8 mouse cellular contexts compared by ENCODE assay signal in the genomic region with DNA sequence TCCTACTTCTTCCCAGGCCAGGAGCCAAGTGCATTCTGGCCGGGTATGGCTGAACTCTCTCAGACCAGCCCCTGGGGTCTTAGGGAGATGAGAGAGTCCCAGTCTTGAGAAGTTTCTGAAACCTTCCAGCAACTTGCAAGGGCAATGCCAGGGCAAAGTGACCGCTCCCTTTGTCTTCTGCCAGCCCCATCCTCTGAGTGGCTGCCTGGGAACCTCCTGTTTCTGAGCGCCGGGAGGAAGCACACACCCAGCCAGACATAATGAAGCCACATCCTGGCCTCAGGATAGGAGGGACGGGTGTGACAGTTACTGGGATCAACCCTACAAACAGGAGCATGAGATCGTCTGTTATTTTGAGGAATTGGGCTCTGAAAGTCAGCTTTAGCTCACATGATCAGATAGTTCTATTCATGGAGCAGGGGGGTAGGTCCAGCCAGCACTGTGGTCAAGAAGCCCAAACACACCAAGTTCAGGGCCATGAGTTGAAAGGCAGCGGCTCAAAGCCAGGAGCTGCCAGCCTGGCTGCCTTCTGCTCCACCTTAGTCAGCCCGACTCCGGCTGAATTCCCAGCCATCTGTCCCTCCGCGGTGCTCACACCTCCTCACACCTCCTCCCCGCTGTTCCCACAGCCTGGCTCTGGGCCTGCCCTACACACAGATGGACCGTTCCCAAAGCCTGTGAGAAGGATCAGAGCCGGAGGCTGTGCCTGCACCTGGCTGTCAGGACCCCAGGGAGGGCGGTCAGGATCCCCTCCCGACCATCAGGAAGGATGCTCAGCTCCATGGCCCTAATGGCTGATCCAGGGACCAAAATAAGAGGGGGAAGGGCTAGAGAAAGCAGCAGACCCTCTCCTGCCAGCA. TPM values are rescaled to one million over a fixed set of nuclear protein-coding genes. Genes with fewer than 3 reads are reported as not detected.
A peak's percentile ranks its signal among the peaks of the same experiment; 100 is the strongest.
DNase-seq lines count a peak whose midpoint lies in the region; ATAC-seq lines count a peak whose summit lies in the region.

No protein-coding gene starts in this region.

- H3K9me3 ChIP-seq in hindbrain, embryonic 13.5 days: no peaks in the 10 kb centered on the region

- H3K4me1 ChIP-seq in hindbrain, embryonic 13.5 days (replicated peaks): peaks cover 82% of the 10 kb centered on the region

- peak overlapping the region; percentile 90 for H3K4me2 ChIP-seq in hindbrain, embryonic 13.5 days

- H3K27ac ChIP-seq in hindbrain, embryonic 13.5 days: peak overlapping the region; percentile 99

- H3K9ac ChIP-seq in hindbrain, embryonic 13.5 days: peak overlapping the region; percentile 94

- peaks cover 15% of the 10 kb centered on the region for H3K36me3 ChIP-seq in hindbrain, embryonic 13.5 days

- DNase-seq in ES-CJ7 (ENCODE audit: low read depth, low spot score): peak; percentile 36
- peak; percentile 98 for DNase-seq in cerebellum, adult 11-12 months
- peak; percentile 45 to 62 for DNase-seq in frontal cortex, postnatal 14 days (ENCODE audit: low spot score in 2 of 2)
- peak; percentile 54 to 62 for DNase-seq in layer of hippocampus, postnatal 25 days (ENCODE audit: extremely low spot score in 1 of 2, low spot score in 1 of 2)
- DNase-seq in lung, postnatal 25 days (ENCODE audit: low spot score): peak; percentile 87
- DNase-seq in right cerebral cortex, postnatal 14 days: peak; percentile 61
- no peak for DNase-seq in embryo, embryonic 10.5 days (ENCODE audit: low spot score)

- ATAC-seq in hindbrain, embryonic 13.5 days (ENCODE audit: low FRiP score): peak; percentile 36; the same call in 1 of the 2 replicates

- 9% methylated on average over 16 of the region's 16 CpGs for WGBS in hindbrain, embryonic 13.5 days

- peaks cover 29% of the 10 kb centered on the region for H3K27me3 ChIP-seq in hindbrain, embryonic 13.5 days

- H3K4me3 ChIP-seq in hindbrain, embryonic 13.5 days: peak overlapping the region; percentile 86

RNA-seq across cellular contexts. Expression of a gene that starts 22.1 kb away (rescaled TPM):
- 27.2 and 30.2 TPM in 2 replicates for polyA plus RNA-seq in hindbrain, embryonic 13.5 days (2015; fragmentation: Nextera tagmentation; extraction: Ambion mirVana)
- 10 to 100 TPM; 40.0 to 43.6 TPM for total RNA-seq in layer of hippocampus, postnatal 25 days (2021)

RNA-seq across cellular contexts. Expression of a gene that starts 54.3 kb away (rescaled TPM):
- polyA plus RNA-seq in hindbrain, embryonic 13.5 days (2015; fragmentation: Nextera tagmentation; extraction: Ambion mirVana): not detected in 2 replicates
- under 1 TPM in 1 of 2 experiments, not detected in 1; 0.45 TPM for total RNA-seq in layer of hippocampus, postnatal 25 days (2021)
